Mouse (Mus musculus) urinary bladder, adult 18-20 months (tissue): ENCODE data around the gene Pcf11.

Experiments used
- DNase-seq, 2 experiments: peaks; one replicate each; pipeline ENCODE4 v3.0.0; 2022; ENCODE audit warnings: low spot score in 2 of 2, mixed read lengths in 2 of 2

The Pcf11 gene

DNA sequence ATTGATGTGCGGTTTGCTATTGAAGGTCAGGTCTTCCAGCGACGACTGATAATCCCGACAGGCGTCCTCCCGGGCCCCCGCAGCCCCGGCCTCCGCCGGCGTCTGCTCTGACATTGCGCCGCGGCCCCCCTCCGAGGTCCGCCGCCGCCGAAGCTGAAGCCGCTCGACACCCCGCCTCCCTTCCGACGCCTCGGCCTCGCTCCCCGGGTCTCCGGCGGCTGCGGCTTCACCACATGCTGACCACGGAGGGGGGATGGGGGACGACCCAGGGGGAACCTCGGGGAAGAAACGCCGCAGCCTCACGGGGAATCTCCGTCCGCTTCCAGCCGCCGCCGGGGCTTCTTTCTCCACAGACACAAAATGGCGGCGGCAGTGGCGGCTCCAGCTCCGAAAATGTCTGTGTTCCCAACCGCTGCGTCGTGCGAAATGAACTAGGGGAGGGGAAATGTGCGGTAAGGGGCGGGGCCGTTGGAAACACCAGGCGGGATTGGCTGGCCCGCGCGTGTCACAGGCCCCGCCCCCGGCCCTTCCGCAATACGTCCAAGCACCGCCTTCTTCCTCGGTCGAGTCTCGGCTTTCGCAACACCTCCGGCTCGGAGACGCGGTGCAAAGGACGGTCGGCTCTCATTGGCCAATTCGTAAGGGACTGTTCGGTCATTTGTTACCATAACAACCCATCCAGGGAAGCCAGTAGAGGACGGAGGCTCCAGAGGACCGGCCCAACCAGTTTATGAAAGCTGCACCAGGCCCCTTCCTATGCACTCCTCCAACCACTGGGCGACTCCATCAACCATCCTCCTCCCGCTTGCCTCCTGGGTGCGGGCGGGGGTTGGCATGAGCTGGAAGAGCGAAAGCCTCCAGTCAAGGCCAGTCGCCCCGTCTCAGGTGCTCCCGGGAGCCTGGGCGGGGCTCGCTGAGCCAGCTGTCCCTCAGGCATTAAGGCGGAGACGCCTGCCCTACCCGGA lies at the start of gene Pcf11:
TSS of gene Pcf11 (minus strand) at position 428 of the 965 bp plus-strand sequence.
- DNase-seq: peak; percentile 86 to 95

DNA sequence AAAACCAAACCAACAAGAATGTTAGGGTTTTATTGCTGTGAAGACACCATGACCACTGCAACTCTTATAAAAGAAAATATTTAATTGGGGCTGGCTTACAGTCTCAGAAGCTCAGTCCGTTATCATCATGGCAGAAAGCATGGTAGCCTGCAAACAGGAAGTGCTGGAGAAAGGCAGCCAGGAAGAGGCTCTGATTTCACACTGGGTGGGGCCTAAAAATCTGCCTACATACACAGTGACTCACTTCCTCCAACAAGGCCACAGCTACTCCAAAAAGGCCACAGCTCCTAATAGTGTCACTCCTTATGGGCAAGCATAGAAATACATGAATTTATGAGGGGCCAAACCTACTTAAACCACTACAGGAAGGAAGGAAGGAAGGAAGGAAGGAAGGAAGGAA lies 45.3 kb upstream of the Pcf11 start:
- DNase-seq: no peak

DNA sequence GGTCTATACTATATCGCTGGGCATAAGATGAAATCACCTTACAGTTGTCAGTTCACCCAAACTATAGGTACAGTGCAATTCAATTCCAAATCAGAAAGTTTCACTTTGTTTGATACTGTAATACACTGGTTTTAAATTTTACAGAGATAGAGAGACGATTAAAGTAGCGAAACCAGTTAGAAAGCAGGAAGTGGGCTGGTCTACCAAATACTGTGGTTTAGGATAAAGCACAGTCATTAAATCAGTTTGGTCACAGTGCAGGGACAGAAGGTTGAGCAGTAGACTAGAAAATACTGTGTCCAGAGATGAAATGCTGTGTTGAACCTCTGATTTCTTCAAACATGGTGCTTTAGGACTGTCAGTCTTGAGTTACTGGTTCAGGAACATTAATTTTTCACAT lies 41.9 kb upstream of the Pcf11 start:
- DNase-seq: no peak

DNA sequence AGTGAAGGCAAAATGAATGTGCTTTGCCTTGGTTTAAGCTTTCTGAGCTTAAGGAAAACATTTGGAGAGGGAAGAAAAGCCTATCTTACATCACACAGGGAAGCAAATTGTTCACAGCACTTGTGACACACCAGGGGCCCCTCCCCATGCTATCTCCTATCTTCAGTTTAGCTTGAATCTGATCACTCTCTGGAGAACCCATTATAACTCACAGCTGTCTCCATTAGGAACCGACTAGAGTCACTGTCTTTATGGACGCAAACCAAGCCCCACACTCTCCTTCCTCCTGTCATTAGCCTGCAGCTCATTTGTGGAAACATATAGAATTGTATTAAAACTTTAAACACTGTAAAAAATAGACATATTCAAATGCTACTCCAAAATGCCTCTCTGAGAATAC lies 39.8 kb upstream of the Pcf11 start:
- no peak for DNase-seq

DNA sequence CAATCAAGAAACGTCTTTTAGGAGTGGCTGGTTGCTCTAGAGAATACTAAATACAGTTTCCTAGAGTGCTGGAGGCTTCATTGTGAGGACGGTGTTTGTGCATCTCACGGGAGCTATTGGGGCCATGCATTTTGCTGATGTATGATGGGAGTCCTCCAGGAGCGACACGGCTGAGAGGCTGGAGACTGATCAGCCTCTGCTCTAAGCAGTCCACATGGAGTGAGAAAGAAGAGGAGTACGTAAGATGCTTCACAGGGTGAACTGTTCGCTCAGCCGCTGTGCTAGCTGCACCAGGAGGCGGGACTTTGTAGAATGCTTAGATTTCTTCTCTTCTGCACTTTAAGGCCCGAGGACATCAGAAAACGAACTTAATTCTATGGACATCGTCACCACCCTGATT lies 37.0 kb upstream of the Pcf11 start:
- no peak for DNase-seq

DNA sequence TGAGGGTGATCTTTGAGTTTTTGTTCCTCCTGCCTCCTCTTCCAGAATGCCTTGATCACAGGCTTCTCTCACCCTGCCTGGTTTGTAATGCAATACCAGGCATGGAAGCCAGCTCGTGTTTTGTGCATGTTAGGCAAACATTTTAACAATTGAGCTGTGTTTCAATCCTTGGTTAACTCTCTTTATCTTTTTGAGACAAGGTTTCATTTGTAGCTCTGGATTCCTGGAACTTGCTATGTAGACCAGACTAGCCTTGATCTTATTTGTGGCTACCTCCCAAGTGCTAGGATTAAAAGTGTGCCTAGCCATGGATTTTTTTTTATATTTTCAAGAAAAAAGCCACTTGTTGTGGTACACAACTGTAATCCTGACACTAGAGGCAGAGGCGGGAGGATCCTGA lies 35.8 kb upstream of the Pcf11 start:
- no peak for DNase-seq

DNA sequence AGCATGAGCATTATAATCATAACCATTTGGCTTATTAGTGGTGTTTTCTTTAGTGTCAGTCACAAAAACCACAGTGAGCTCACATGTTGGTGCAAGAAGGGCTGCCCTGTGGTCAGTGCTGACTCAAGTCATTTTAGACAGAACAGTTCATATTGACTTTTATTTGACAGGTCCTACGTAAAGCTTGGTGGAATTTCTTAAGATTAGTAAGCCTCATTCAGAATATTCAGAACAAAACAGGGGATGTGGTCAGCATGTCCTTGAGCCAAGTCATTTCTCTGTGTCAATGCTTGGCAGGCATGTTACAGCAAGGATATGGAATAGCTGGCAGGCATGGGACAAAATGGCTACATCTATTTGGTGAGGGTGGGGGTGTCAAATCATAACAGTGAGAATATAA lies 33.9 kb upstream of the Pcf11 start:
- DNase-seq: no peak

DNA sequence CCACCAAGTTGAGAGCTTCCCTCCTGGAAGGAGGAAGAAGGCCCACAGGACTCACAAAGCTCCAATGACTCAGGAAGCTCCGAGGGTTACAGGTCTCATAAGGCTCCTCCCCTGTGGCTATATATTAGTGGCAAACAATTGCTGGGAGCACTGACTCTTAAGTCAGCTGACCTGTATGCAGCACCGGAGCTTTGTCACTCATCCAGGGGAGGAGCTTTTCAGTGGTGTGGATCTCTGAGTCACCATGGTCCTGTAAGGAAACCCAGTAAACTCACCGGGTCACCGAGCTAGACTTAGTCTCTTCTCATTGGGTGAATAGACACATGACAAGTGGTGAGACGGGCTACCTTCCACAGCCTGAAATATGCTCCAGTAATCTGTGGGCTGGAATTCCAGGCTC lies 29.0 kb upstream of the Pcf11 start:
- DNase-seq: peak in 1 of 2 experiments; percentile 6

DNA sequence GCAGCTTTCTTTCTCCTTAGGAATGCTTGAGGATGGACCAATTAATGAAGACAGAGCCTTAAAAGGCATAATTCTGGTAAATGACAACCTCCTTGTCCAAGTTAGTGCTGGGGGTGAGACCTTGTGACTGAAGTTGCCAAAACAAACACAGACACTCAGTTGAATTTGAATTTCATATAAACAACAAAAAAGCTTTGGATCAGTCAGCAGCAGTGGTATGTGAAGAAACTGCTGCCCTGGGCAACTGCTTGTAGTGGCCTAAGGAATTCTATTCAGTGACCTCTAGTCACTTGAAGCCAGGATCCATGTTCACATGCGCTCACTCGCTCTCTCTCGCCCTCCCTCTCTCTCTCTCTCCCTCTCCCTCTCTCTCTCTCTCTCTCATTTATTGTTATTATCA lies 26.7 kb upstream of the Pcf11 start:
- DNase-seq: no peak

DNA sequence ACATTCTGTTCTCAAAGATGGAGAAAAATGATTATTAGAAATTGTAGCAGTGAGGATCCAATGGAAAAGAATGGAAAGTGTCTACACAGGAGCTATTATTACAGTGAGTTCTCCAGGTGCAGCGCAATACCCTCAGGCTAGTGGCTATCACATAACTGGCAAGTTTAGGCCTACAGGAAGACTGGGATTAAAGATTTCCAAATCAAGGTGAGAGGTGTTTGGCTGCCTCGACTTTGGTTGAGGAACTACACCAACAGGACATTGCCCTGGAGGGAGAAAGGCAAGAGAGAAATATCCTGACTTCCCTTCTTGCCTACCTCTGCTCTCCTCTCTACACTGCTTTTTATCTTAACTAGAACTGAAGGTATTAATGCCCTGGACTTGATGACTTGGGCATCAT lies 19.4 kb upstream of the Pcf11 start:
- DNase-seq: no peak

DNA sequence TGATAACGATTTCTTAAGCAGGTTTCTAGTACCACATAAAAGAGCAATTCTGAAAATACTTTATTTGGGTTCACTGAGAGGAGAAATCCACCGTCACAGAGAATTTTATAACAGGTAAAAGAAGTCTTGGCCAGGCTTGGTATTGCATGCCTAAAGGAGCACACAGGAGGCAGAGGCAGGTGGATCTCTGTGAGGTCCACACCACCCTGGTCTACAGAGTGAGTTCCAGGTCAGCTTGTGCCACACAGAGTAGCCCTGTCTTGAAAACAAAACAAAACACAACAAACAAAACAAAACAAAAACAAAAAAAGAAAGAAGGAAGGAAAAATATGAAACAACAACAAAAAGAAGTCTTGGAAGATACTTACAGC lies 18.6 kb upstream of the Pcf11 start:
- DNase-seq: no peak

DNA sequence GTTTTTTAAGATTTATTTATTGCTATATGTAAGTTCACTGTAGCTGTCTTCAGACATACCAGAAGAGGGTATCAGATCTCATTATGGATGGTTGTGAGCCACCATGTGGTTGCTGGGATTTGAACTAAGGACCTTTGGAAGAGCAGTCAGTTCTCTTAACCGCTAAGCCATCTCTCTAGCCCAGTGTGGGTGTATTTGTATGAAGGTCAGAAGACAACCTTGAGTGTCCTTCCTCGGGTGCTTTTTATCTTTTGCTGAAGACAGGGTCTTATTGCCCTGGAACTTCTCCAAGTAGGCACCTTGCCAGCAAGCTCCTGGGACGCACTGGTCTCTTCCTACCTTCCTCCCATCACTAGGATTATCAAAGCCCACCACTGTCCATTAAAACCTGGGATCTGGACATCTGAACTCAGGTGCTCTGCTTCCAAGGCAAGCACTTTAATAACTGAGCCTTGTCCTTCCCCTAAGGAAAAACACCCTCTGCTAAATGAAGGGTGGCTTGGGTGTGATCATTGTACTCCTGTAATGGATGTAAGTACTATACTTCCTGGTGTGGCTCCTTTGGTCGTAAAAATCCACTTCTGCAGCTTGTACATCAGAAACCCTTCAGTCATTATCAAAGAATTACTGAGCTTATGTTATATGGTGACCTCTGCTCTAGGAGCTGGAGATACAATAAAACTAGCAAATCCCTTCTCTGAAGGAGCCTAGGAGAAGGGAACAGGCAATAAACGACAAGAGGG lies 18.0 kb upstream of the Pcf11 start:
- DNase-seq: no peak

DNA sequence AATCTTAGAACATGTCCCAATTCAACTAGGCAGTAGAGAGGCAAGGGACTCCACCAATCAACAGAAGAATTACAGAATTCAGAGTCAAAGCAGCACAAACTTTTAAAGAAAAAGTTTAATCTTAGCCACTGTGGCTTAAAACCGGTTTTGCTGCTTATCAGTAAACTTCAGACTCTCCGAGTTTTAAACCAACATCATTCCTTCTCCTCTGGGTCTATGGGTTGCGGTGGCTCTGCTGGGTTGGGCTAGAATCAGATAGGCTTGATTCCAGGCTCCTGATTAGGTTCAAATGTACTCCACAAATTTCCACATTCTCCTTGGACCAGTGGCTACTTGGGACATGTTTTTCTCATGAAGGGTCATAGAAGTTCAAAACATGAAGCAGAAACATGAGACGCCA lies 7.6 kb upstream of the Pcf11 start:
- peak in 1 of 2 experiments; percentile 12 for DNase-seq

DNA sequence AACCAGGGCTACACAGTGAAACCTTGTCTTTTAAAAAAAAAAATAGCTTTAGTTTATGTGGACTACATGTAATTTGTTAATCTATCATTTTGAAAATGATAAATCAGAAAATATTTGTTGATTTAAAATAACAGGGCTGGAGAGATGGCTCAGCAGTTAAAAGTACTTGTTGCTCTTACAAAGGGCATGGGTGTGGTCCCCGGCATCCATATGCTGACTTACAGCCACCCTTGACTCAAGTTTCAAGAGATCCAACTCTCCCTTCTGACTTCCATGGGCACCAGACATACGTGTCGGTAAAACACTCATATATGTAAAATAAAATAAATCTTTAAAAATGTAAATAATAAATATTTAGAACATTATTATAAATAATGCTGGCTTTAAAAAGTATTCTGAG lies 5.4 kb upstream of the Pcf11 start:
- DNase-seq: no peak

DNA sequence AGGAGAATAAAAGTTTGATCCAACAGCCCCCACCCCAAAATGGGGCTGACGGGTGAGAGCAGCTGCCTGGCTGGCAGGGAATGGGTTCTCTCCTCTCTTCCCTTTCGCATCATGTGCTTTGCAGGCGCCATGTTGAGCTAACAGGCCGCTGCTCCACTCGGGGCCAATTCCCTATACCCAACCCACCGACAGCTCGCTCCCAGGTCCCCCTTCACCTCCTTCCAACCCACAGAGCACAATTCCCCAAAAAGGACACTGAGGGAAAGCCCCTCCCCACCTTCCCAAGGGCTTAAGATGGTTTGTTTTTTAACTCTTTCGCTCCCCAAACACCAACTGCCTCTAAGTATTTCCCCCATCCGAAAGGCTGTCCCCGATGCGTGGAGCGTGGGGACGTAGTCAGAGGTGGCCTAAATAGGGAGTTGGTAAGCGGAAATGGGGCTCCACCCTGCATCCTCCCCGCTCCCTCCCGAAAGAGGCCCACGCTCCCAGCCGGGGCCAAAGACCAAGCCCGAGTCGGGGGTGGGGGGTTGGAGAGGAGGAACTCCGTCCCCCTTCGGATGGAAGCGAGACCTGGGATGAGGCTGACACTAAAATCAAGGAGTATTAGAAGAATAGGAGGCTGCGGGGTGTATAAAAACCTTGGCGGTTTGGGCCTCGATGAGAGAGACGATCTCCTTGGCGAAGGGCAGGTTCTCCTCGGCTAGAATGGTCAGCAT lies 785 bp downstream of the Pcf11 start:
- peak; percentile 29 to 60 for DNase-seq

DNA sequence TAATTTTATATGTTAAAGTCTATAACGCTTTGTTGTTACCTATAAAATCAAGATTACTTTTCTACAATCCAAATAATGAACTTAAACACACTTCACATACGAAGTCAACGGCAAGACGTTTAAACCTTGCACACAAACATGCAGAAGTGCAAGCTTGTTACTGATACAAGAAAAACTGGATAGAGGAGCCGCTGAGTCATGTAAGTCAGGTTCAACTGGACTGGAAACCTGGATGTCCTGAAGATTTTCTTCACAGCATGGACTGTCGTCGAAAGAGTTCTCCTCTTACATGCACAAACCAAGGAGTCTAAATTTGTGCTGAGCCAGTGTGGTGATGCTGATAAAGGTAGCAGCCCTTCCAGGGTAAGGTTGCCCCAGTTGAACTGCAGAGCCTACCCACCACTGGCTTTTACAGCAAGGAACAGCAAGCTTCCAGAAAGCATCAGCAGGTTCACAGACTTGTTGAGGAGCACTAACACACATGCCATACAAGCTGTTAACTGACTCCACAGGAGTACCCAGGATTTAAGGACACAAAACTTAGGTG lies 3.4 kb downstream of the Pcf11 start:
- DNase-seq: peak; percentile 23 to 36

DNA sequence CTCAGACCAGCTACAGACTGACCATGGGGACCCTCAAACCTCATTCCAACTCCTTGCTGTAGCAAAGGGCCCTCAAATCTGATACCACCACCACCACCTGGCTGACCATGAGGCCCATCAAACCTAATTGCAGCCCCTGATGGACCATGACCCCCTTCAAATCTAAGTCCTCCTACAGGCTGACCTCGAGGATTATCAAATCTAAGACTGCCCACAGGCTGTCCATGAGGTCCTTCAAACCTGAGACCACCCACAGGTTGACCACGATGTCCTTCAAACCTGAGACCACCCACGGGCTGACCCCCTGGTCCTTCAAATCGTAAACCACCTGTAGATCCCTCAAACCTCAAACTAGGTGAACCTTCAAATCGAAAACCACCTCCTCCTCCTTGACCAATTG lies 11.7 kb downstream of the Pcf11 start:
- no peak for DNase-seq

DNA sequence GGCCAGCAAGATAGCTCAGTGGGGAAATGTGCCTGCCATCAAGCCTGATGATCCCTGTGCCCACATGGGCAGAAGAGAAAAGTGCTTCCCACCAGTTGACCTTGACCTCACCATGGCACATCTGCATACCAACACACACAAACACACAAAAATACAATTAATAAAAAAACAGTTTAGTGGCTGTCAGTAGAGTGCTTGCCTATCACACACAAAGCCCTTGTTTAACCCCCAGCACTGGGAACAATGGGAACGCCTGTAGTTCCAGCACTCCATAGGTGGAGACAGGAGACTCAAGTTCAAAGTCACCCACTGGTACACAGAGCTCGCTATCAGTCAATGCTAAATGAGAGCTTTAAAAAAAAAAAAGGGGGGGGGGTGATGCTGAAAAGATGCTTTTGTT lies 13.3 kb downstream of the Pcf11 start:
- DNase-seq: no peak

DNA sequence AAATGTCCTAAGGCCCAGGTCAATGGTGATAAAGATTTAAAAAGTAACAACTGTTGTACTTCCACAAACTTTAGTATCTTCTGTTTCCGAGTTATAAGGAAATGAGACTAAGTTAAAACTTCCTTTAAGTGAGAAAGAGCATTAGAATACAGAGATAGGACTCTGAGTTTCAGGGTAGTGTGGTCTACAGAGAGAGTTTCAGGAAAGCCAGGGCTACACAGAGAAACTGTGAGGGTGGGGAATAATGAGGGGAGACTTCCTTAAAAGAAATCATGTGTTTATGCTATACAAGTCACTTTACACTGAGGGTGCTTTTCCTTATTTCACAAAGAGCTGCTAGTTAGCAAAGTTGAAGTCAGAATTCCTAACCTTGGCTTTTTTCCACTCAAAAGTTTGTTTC lies 16.4 kb downstream of the Pcf11 start:
- no peak for DNase-seq

DNA sequence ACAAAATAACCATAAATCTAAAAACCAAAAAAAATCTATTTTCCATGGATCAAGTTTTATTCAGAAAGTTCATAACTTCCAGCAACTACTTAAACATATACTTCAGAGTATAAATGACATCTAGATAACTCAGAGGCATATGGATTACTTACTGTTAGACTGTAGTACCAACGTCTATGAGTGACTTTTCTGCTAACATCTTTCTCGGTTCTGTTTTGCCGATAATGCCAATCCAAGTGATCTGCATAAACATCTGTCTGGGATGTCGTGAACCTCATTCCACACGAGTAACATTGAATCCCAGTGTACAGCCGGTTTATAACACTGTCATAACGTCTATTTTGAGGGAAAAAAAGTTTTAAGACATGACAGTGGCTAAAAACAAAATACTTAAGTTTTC lies 21.9 kb downstream of the Pcf11 start:
- DNase-seq: no peak

DNA sequence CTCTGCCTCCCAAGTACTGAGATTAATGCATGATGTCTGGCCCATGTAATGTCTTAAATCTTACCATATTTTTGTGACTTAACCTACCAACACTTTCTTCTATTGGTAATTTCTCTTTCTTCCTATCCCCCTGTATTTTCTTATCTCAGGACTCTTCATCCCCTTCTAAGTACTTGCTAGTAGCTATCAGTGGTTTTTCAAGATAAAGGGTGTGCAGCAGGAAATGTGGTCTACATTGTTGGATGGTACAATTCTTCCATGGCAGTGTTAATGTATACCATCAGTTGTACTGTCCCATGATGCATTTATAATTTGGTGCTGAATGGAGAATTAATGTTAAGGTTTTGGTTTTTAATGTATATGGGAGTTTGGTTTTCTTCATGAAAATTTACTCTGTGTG lies 27.4 kb downstream of the Pcf11 start:
- no peak for DNase-seq

DNA sequence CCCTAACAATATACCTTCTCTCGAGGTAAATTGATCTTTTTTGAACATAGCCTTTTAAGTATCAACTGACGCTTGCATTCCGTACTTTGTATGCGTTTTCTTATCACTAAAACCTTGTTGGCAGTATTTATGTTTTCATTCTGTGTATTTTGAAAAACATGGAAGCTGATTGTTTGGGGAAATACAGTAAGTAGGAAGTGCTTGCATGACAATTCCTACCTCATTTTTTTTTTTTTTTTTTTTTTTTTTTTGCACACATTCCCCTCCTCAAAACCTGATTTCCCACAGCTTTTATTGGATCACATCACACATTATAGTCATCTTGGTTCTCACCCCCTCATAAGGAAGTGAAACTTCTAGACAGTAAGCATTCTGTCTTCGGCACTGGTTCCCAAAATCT lies 31.7 kb downstream of the Pcf11 start:
- DNase-seq: no peak
